Mouse (Mus musculus) ES-E14 (cell line): ENCODE results near the gene Spon1. TPM values are rescaled to one million over a fixed set of nuclear protein-coding genes. Genes with fewer than 3 reads are reported as not detected.

ENCODE experiments used
- DNase-seq: peaks from one replicate; pipeline ENCODE4 v3.0.0-alpha.2; 2013; ENCODE audit warnings: low read depth, low spot score
- H3K27ac ChIP-seq: 2 replicates; pipeline ENCODE4 v1.5.1; 2012; ENCODE audit warnings: low read depth, mild to moderate bottlenecking, low read length, moderate library complexity, mixed read lengths; ENCODE audit not compliant: poor library complexity, insufficient read depth, severe bottlenecking
- H3K36me3 ChIP-seq: 2 replicates; pipeline ENCODE4 v1.6.1; 2012; ENCODE audit warnings: mild to moderate bottlenecking, low read length, moderate library complexity, mixed read lengths; ENCODE audit not compliant: control insufficient read depth, poor library complexity, insufficient read depth, severe bottlenecking
- H3K4me1 ChIP-seq, 2 experiments: fragments of 150-350 bp in 1 of 2; sonication (generic) in 1 of 2; 2 replicates each; pipeline ENCODE4 v1.6.1; 2012; ENCODE audit warnings: low read length in 2 of 2, mild to moderate bottlenecking in 1 of 2, mixed read lengths in 1 of 2; ENCODE audit not compliant: control insufficient read depth in 2 of 2, insufficient read depth in 2 of 2, poor library complexity in 1 of 2
- H3K4me3 ChIP-seq, 2 experiments: fragments of 150-350 bp in 1 of 2; sonication (generic) in 1 of 2; 2 replicates each; pipeline ENCODE4 v1.5.1; 2012; ENCODE audit warnings: low read length in 2 of 2, low read depth in 1 of 2, mild to moderate bottlenecking in 1 of 2, mixed read lengths in 1 of 2; ENCODE audit not compliant: insufficient read depth in 1 of 2, poor library complexity in 1 of 2, severe bottlenecking in 1 of 2
- H3K9ac ChIP-seq: 2 replicates; pipeline ENCODE4 v1.6.1; 2012; ENCODE audit warnings: low read depth, mild to moderate bottlenecking, low read length, mixed read lengths; ENCODE audit not compliant: poor library complexity, insufficient read depth, severe bottlenecking
- H3K9me3 ChIP-seq: fragments of 150-350 bp; sonication (generic); 2 replicates; pipeline ENCODE4 v1.6.1; 2012; ENCODE audit warnings: low read depth, mild to moderate bottlenecking, low read length; ENCODE audit not compliant: control insufficient read depth, insufficient read depth
- CHD2 ChIP-seq: IDR thresholded peaks from 2 replicates; pipeline ENCODE4 v1.6.1; 2014; ENCODE audit warnings: mild to moderate bottlenecking, low read depth, low read length, inconsistent platforms
- HCFC1 ChIP-seq: IDR thresholded peaks from 2 replicates; pipeline ENCODE4 v1.6.1; 2012; ENCODE audit warnings: low read length, inconsistent platforms, borderline replicate concordance; ENCODE audit not compliant: insufficient read depth
- MAFK ChIP-seq: IDR thresholded peaks from 2 replicates; pipeline ENCODE4 v1.6.1; 2014; ENCODE audit warnings: mild to moderate bottlenecking, low read depth, low read length, inconsistent platforms; ENCODE audit not compliant: insufficient read depth
- ZC3H11A ChIP-seq: IDR thresholded peaks from 2 replicates; pipeline ENCODE4 v1.6.1; 2012; ENCODE audit warnings: low read depth, mild to moderate bottlenecking, inconsistent platforms, low read length, borderline replicate concordance
- ZNF384 ChIP-seq: IDR thresholded peaks from 2 replicates; pipeline ENCODE4 v1.6.1; 2012; ENCODE audit warnings: low read depth, low read length, inconsistent platforms
- in situ Hi-C, 2 experiments: fragments of 600-800 bp; cut with MboI; formaldehyde crosslinking; loops; one replicate each; pipeline ENCODE4 v1.15.1; 2025; ENCODE audit warnings: low sequenced_read_pairs in 2 of 2, inconsistent platforms in 1 of 2; ENCODE audit not compliant: unreplicated experiment in 2 of 2
- total RNA-seq: library from RNA; depleted of rRNA; stranded (reverse); fragments of 300-350 nt; gene quantifications from 2 replicates; pipeline ENCODE4 v1.2.3, GENCODE M21; 2012

Gene Spon1
- total RNA-seq, 1 experiment, result 0.13 TPM

- no peak for TF ChIP-seq MAFK
- no peak for TF ChIP-seq ZNF384
- TF ChIP-seq CHD2, result no peak
- TF ChIP-seq ZC3H11A, result no peak
- no peak for TF ChIP-seq HCFC1
- no peaks in the 10 kb centered on the region for H3K4me1 ChIP-seq
- in situ Hi-C loops, result no loop called here
- no peaks in the 10 kb centered on the region for H3K36me3 ChIP-seq
- H3K9ac ChIP-seq, result no peak overlapping the region
- no peak for DNase-seq
- H3K27ac ChIP-seq, result no peak overlapping the region
- no peak overlapping the region for H3K4me3 ChIP-seq
- H3K9me3 ChIP-seq, result no peaks in the 10 kb centered on the region
Measured at GRCm38 (mm10) chr7:113880021-113880420, 114.2 kb downstream of the Spon1 start.

- Histone ChIP-seq H3K9me3 (no peaks in the 10 kb centered on the region), H3K9ac (no peak overlapping the region), H3K36me3 (no peaks in the 10 kb centered on the region), H3K4me3 (no peak overlapping the region), H3K4me1 (no peaks in the 10 kb centered on the region), H3K27ac (no peak overlapping the region)
- DNase-seq, result no peak
- TF ChIP-seq ZNF384 (no peak), ZC3H11A (no peak), HCFC1 (no peak), MAFK (no peak), CHD2 (no peak)
- in situ Hi-C loops, result no loop called here
Measured at GRCm38 (mm10) chr7:113890782-113891181, 125.0 kb downstream of the Spon1 start.

GRCm38 (mm10) chr7:113891491-113891890 is 125.7 kb downstream of the Spon1 start:
- no peak for DNase-seq
- TF ChIP-seq MAFK, result no peak
- TF ChIP-seq HCFC1, result no peak
- no peak for TF ChIP-seq CHD2
- no peak for TF ChIP-seq ZC3H11A
- no peak for TF ChIP-seq ZNF384
- H3K9me3 ChIP-seq, result no peaks in the 10 kb centered on the region
- no peak overlapping the region for H3K4me3 ChIP-seq
- H3K9ac ChIP-seq, result no peak overlapping the region
- in situ Hi-C loops, result no loop called here
- H3K27ac ChIP-seq, result no peak overlapping the region
- no peaks in the 10 kb centered on the region for H3K4me1 ChIP-seq
- H3K36me3 ChIP-seq, result no peaks in the 10 kb centered on the region

- Histone ChIP-seq H3K4me1 (no peaks in the 10 kb centered on the region), H3K36me3 (no peaks in the 10 kb centered on the region), H3K4me3 (no peak overlapping the region), H3K9me3 (no peaks in the 10 kb centered on the region), H3K27ac (no peak overlapping the region), H3K9ac (no peak overlapping the region)
- no peak for DNase-seq
- in situ Hi-C loops, result no loop called here
- TF ChIP-seq MAFK (no peak), CHD2 (no peak), ZC3H11A (no peak), ZNF384 (no peak), HCFC1 (no peak)
Measured at GRCm38 (mm10) chr7:113893944-113894662, 128.3 kb downstream of the Spon1 start.
